Mouse (Mus musculus) G1E (cell line): ENCODE results near the gene Polg2. TPM values are rescaled to one million over a fixed set of nuclear protein-coding genes. Genes with fewer than 3 reads are reported as not detected.

Experiments
- ATAC-seq: 2 replicates; pipeline ENCODE4 v1.8.0; 2016; ENCODE audit warnings: mild to moderate bottlenecking; ENCODE audit not compliant: insufficient number of reproducible peaks, poor library complexity, low FRiP score, severe bottlenecking; ENCODE audit errors: extremely low read depth
- DNase-seq: peaks from one replicate; pipeline ENCODE4 v3.0.0; 2012; ENCODE audit warnings: low spot score
- H3K27me3 ChIP-seq: 2 replicates; pipeline ENCODE4 v1.6.1; 2012; ENCODE audit warnings: mild to moderate bottlenecking, low read length, inconsistent platforms; ENCODE audit not compliant: insufficient read depth
- H3K36me3 ChIP-seq: replicated peaks from 2 replicates; pipeline ENCODE3; 2012; ENCODE audit warnings: mild to moderate bottlenecking, inconsistent platforms
- H3K4me1 ChIP-seq: 2 replicates; pipeline ENCODE4 v1.6.1; 2012; ENCODE audit warnings: low read depth, low read length, inconsistent platforms, mixed read lengths; ENCODE audit not compliant: insufficient read depth
- H3K4me3 ChIP-seq: 2 replicates; pipeline ENCODE4 v1.5.1; 2012; ENCODE audit warnings: low read depth, mild to moderate bottlenecking, inconsistent platforms, low read length, moderate library complexity, mixed read lengths
- H3K9me3 ChIP-seq: replicated peaks from 2 replicates; pipeline ENCODE4 v1.6.1; 2012; ENCODE audit warnings: inconsistent platforms
- CTCF ChIP-seq: IDR thresholded peaks from 2 replicates; pipeline ENCODE4 v1.5.1; 2012; ENCODE audit warnings: low read depth, low read length, inconsistent platforms, mixed read lengths
- GATA1 ChIP-seq: IDR thresholded peaks from 2 replicates; pipeline ENCODE4 v1.6.1; 2012; ENCODE audit warnings: borderline replicate concordance, low read length, inconsistent platforms, mixed read lengths
- GATA2 ChIP-seq: IDR thresholded peaks from 2 replicates; pipeline ENCODE4 v1.6.1; 2012; ENCODE audit warnings: low read depth, low read length, inconsistent platforms, borderline replicate concordance
- POLR2AphosphoS5 ChIP-seq: IDR thresholded peaks from 2 replicates; pipeline ENCODE4 v1.6.1; 2012; ENCODE audit warnings: low read depth, low read length, inconsistent platforms; ENCODE audit not compliant: insufficient replicate concordance
- TAL1 ChIP-seq: conservative IDR thresholded peaks from 2 replicates; pipeline ENCODE4 v1.6.1; 2012; ENCODE audit warnings: low read depth, low read length, inconsistent platforms, mixed read lengths
- polyA plus RNA-seq: library from polyadenylated mRNA; stranded (reverse); fragments of >175 nt; gene quantifications from 2 replicates; pipeline ENCODE4 v1.2.3, GENCODE M21; 2012
- total RNA-seq, 2 experiments: library from RNA; stranded (forward) in 1 of 2; stranded (reverse) in 1 of 2; fragments of 200-1000 nt in 1 of 2; fragments of >200 nt in 1 of 2; fragmentation: Nextera tagmentation in 1 of 2; gene quantifications; 2 replicates each; pipeline ENCODE4 v1.2.3; 2014 to 2017

Gene Polg2
- total and polyA plus RNA-seq, 3 experiments = 2.7 to 10.3 (median 8.5) TPM

DNA sequence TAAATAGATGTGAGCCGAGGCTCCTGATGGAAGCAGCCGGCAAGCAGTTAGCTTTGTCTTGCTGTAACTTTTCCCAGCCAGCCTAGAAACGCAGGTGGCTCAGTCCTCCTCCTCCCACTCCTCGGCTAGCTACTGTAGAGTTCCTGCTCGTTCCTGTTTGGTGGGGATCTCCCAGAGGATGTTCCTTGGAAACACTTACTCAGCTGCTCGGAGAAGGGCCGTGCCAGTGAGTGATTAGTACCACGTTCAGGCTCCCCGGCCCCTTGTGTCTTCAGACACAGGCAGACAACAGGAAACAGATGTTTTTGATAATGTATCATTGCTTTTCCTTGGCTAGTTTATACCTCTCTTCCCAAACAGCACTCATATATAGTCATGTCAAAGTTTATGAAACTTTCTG lies 16.3 kb upstream of the Polg2 start:
- H3K4me3 ChIP-seq = no peak overlapping the region
- TF ChIP-seq POLR2AphosphoS5 = no peak
- TF ChIP-seq GATA1 = no peak
- TF ChIP-seq GATA2 = no peak
- no peak for TF ChIP-seq CTCF
- TF ChIP-seq TAL1 = no peak
- ATAC-seq = no peak
- no peak for DNase-seq
- H3K4me1 ChIP-seq = peaks cover 9% of the 10 kb centered on the region
- H3K36me3 ChIP-seq = peaks cover 87% of the 10 kb centered on the region
- H3K9me3 ChIP-seq = 0 out of 2 replicates have a peak, but pooled peaks cover 2% of the 10 kb centered on the region
- H3K27me3 ChIP-seq = no peaks in the 10 kb centered on the region

DNA sequence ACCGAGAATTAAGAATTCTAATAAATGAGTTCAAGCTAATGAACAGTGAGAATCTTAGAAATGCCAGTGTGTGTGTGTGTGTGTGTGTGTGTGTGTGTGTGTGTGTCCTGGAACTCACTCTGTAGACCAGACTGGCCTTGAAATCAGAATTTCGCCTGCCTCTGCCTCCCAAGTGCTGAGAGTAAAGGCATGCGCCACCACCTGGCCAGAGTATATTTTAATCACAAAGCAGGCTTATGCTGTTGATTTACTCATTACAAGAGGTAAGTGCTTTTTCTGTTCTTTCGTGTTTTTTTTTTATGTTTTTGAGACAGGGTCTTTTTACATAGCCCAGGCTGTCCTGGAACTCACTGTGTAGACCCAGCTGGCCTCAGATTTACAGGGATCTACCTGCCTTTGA lies 14.5 kb upstream of the Polg2 start:
- Histone ChIP-seq H3K36me3 (peaks cover 70% of the 10 kb centered on the region), H3K4me1 (peaks cover 13% of the 10 kb centered on the region), H3K9me3 (0 out of 2 replicates have a peak, but pooled peaks cover 2% of the 10 kb centered on the region), H3K4me3 (no peak overlapping the region), H3K27me3 (no peaks in the 10 kb centered on the region)
- ATAC-seq (no peak), DNase-seq (no peak)
- TF ChIP-seq POLR2AphosphoS5 (no peak), CTCF (no peak), GATA1 (no peak), TAL1 (no peak), GATA2 (no peak)

- peak; percentile 20 for DNase-seq
- ATAC-seq = no peak
- peaks cover 61% of the 10 kb centered on the region for H3K36me3 ChIP-seq
- H3K9me3 ChIP-seq = no peaks in the 10 kb centered on the region
- H3K27me3 ChIP-seq = no peaks in the 10 kb centered on the region
- no peak for TF ChIP-seq GATA2
- peak overlapping the region; percentile 82 for H3K4me3 ChIP-seq
- peaks cover 24% of the 10 kb centered on the region for H3K4me1 ChIP-seq
Measured at GRCm38 (mm10) chr11:106789649-106790048, 10.3 kb upstream of the Polg2 start.

DNA sequence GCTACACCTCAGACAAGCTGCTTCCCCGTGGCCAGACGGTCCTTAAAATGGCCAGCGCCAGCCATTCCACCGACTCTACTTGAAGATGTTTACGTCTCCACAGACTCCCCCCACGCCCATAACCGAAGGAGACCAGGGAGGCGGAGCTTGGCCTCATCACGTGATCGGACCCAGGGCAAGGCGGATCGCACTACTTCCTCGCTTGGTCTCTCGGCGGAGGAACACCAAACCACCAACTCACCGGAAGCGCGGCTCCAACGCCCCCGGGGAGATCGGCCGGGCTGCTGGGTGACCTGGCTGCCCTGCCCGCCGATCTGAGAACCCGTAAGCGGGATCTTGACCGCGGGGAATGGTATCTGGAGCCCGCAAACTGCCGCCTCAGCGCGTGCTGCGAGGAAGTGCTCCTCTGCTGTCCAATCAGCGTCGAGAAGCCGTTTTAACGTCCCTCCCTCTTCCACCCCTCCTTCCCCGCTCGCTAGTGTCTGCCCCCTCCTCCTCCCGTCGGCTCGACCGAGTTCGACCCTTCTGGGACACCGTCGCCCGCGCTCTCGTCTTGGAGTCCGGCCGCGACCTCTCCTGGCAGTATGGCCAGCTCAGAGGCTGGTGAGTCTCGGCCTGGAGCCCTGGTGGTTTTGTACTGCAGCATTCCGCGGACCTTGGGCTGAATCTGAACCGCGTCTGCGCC lies 9.6 kb upstream of the Polg2 start, which contains the start of the genes Ddx5 and Cep95:
Ddx5 (minus strand) TSS at position 411 of the 685 bp plus-strand sequence.
Cep95 (plus strand) TSS at position 478 of the 685 bp plus-strand sequence.
- Histone ChIP-seq H3K27me3 (no peaks in the 10 kb centered on the region), H3K4me1 (peaks cover 27% of the 10 kb centered on the region), H3K4me3 (peak within 1 kb of the TSS; percentile 82), H3K36me3 (peaks cover 61% of the 10 kb centered on the region), H3K9me3 (no peaks in the 10 kb centered on the region)
- peak; percentile 95 for DNase-seq
- peak; percentile 76 for ATAC-seq
- TF ChIP-seq GATA1 = no peak
- TF ChIP-seq POLR2AphosphoS5 = no peak
- no peak for TF ChIP-seq CTCF

GRCm38 (mm10) chr11:106788026-106788774 lies 8.9 kb upstream of the Polg2 start:
- TF ChIP-seq TAL1 = no peak
- no peak for TF ChIP-seq CTCF
- TF ChIP-seq GATA1 = no peak
- peak; percentile 97 for TF ChIP-seq POLR2AphosphoS5
- peaks cover 34% of the 10 kb centered on the region for H3K4me1 ChIP-seq
- ATAC-seq = peak; percentile 46
- no peaks in the 10 kb centered on the region for H3K27me3 ChIP-seq
- H3K36me3 ChIP-seq = peaks cover 61% of the 10 kb centered on the region
- no peaks in the 10 kb centered on the region for H3K9me3 ChIP-seq
- peak; percentile 92 for DNase-seq
- peak overlapping the region; percentile 82 for H3K4me3 ChIP-seq

DNA sequence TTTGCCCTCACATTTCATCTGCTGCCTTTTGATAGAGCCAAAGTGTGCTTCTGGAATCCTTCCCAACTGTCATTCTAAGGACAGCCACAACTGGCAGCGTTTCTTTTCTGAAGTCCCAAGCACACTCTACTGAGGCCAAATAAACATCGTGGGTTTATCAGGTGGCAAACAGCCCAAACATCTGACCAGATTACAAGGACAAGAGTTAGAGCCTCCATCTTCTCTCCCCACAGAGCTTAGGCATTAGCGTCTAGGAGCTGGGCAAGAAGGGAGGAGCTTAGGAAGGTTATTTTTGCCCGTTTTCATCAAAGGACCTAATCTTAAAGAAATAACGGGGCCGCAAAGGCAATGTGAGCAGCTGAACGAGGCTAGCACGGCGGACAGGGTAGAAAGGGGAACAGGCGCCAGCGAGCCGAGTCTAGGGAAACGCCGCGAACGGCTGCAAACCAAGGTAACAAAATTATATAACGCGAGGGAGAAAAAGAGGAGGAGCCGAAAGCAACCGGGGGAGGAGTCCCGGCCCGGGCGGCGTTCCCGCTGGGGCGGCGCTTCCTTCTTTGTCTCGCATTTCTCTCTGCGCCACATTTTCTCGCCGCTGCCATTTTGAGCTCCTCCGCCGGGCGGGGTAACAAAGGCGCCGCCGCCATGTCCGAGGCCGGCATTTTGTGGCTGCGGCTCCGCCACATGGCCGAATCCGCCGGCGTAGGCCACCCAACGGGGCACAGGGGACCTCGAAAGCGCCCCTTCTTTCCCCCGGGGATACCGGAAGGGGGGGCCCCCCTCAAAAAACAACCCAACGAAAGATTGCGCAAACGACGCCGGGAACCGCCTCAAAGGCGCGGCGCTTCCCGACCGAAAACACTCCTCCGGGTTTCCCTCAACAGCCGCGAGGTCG lies 8.0 kb upstream of the Polg2 start:
- TF ChIP-seq GATA1 (no peak), POLR2AphosphoS5 (peak; percentile 40; the same call in 1 of the 2 replicates)
- Histone ChIP-seq H3K9me3 (no peaks in the 10 kb centered on the region), H3K27me3 (no peaks in the 10 kb centered on the region), H3K4me3 (peak overlapping the region; percentile 82), H3K36me3 (peaks cover 61% of the 10 kb centered on the region), H3K4me1 (peaks cover 42% of the 10 kb centered on the region)
- DNase-seq = peak; percentile 71
- ATAC-seq = peak; percentile 22
